In genomic region chr6:71090475-71090874, GRCm38 (mm10) we compare ENCODE assay signal across 12 mouse cellular contexts.
"Had no signal": no experiment of that assay in that cellular context is flagged by ENCODE, and none has a peak within 500 bp of the region (broad histone marks: within the 10 kb centered on the region; RNA-seq: fewer than 3 reads in every experiment).

No protein-coding gene starts in this region.

- DNase-seq: gastrocnemius, adult 2 months; gastrocnemius, postnatal 10 days; gastrocnemius, postnatal 25 days; heart, adult 2 months; heart, postnatal 10 days; heart, postnatal 4 days; kidney, adult 18-20 months; kidney, adult 8-10 months; kidney, postnatal 10 days; kidney, postnatal 25 days; kidney, postnatal 4 days; left cerebral cortex, postnatal 4 days had no signal
